Mouse (Mus musculus): Measurements from ENCODE around the gene Wasl.

DNA sequence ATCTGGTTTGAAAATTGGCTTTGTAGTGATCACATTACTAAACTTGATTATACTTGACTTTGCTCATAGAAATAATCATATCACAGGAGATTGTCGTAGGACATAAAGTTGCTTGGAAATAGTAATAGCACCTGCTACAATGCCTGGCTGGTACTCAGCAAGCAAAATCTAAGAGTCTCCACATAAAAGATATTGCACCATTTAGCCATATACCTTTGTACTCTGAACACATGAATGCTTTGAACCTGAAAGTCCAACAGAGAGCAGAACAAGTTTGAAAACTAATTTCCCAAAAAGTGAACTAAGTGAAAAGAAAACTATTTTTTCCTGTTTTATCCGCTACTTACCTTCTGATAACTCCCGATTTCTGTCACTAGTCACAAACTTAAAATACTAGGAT, 18.3 kb upstream of the Wasl start:
- TF ChIP-seq CTCF (IDR thresholded peaks at IDR 0.05; ENCODE audit: borderline replicate concordance, extremely low read depth, insufficient read depth, insufficient read length), result no peak
- no peak for TF ChIP-seq POLR2A (IDR thresholded peaks at IDR 0.05; ENCODE audit: borderline replicate concordance, extremely low read depth, insufficient read depth, insufficient read length, poor library complexity, severe bottlenecking)
